Mouse (Mus musculus) cerebral cortex, adult 2 months (tissue): Measurements from ENCODE around the gene Pdss2.

Experiments
- WGBS: fragments of 180-500 bp; shearing (Covaris S2); methylation state at CpG from one replicate; pipeline ENCODE4 v1.1.7; 2018; 5-methylcytosine and 5-hydroxymethylcytosine counted together

The Pdss2 gene

DNA sequence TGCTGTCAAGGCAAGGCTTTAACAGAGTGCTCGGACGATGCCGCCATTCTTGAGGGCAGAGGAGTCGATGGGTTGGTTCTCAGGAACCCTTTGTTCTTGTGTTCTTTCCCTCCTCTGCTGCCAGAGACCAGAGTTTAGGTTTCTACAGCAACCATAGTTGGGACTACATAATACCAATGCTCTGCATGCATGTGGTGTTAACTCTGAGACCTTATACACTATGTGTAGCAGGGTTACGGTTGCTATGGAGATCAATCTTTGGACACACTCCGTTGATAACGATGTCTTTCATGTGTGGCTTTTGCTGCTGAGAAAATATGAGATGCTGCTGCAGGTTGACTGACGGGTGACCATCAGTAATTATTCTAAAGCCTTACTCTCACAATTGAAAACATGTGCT is 20.9 kb downstream of the Pdss2 start:
- WGBS = 79% methylated on average over 8 of the region's 8 CpGs

DNA sequence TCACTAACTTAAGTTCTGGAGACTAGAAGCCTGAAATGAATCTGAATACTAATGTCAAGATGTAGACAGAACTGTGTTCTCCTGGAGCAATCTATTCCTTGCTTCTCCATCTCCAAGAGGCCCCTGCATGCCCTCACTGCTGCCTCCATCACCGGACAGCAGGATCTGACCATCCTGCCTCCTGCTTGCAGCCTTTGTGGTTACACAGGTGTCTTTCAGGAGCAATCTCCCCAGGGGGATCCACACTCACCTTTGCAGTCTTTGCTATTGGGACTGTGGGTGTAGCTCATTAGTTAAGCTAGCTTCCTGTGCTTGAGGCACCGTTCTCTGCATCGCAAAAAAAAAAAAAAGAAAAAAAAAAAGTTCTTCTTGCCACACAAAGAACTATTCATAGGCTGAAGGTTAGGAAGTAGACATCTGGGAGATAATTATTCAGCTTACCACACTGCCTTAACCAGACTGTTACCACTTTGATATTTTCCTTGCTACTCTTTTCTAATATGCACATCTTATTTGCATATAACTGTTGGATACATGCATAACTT is 23.0 kb downstream of the Pdss2 start:
- WGBS = 45% methylated on average over 3 of the region's 3 CpGs

DNA sequence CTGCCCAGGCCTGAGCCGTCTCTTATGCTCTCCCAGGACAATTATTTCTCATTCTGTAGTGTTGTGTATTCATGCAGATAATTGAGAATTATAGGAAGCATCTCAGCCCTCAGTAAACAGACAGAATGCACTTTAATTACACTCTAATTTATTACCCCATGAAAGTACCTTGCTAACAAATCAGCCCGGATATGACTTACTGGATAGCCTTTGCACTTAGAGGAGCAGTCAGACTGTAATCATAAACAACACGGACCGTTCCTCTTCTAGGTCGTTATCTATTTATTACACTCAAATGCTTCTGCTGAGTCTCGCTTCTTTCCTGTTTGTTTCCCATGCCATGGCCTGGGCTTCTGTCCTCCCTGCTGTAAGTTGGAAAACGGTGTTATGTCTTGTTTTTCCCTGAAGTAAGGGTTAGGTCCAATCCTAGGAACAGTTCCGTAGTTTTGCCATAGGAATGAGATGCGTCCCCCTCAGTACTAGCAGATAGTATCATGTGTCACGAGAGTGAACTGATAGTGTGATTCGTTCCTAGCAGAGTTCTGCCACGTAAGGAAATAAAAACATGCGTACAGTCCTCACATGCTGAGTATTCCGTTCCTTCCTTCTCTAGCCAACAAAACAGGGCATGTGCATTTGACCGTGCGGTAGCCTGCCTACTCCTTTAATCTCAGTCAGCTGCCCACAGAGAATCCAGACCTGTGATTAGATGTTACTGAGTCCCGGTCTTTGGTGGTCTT is 24.3 kb downstream of the Pdss2 start:
- 79% methylated on average over 17 of the region's 17 CpGs for WGBS

DNA sequence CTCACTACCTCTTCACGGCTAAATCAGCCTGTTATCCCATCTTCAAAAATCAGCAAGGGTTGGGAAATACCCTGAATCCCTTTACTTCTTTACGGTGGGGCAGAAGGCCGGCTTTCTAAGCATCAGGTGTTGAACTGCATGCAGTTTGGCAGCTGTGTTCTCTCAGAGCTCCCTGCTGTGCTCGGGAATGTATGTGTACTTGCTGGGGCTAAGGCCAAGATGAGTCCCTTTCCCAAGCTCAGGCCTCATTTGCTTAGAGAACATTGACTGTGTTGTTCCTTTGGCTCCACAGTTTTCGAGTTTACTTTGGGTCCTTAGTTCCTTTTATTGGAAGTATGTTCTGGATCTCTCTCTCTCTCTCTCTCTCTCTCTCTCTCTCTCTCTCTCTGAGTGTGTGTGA is 26.7 kb downstream of the Pdss2 start:
- 37% methylated on average over 5 of the region's 5 CpGs for WGBS

DNA sequence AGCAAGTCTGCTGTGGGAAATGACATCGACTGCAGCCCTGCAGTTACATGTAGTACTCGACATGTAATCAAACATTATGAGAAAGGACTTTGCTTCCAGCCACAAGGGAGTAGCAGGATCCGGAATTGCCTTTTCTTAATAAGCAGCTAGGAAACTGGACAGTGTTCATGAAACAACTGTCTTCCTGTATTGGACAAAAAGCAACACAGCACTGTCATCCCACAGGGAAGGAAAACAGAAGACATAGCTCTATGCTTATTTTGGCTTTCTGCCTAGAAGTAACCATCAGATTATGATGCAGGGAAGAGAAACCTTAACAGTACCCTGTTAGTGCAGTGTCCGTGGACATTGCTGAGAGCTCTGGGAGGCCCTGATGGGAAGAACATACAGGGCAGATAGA is 31.0 kb downstream of the Pdss2 start:
- 67% methylated on average over 4 of the region's 4 CpGs for WGBS

DNA sequence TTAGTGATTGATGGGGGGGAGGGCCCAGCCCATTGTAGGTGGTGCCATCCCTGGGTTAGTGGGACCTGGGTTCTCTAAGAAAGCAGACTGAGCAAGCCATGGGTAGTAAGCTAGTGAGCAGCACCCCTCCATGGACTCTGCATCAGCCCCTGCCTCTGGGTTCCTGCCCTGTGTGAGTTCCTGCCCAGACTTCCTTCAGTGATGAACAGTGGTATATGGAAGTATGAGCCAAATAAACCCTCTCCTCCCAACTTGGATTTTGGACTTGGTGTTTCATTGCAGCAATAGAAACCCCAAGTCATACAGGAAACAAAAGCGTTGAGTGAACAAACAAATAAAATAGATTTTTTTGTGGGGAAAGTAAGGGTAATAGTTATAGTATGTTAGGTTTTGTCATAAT is 35.7 kb downstream of the Pdss2 start:
- WGBS = no CpG with 5 or more reads among the region's 1 CpGs

DNA sequence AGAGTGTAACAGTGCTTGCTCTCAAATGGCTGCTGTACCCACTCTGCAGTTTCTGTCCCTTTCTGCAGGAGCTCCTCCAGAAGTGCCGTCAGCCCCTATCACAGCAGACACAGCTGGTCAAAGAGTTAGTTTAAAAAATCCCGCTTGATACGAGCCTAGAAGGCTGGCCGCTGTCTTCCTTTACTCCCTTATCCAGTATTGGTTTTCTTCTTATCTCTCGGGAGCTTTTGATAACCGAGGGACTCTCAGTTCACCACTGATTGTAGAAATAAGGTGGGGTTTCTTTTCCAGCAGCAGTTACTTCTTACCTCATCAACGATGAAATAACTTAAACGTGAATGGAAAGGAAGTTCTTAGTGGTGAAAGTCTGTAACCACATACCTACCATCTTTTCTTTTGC is 36.2 kb downstream of the Pdss2 start:
- 95% methylated on average over 8 of the region's 8 CpGs for WGBS

DNA sequence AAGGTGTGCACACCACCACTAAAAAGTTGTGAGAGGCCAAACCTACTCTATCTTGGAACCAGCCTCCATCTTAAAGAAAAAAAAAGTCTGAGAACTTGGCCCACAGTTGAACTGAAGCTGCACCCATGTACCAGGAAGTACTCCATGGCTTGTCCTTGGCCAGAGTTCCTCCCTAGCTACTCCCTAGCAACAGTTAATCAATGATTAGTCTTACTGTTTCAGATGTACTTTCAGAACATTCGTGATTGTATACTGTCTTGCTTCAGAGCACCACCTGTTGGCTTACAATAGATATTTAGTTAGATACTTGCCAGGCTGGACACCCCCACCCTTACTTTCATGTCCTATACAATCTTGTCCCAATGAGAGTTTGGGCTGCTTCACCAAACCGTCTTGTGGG is 50.0 kb downstream of the Pdss2 start:
- WGBS = 77% methylated on average over 2 of the region's 2 CpGs

DNA sequence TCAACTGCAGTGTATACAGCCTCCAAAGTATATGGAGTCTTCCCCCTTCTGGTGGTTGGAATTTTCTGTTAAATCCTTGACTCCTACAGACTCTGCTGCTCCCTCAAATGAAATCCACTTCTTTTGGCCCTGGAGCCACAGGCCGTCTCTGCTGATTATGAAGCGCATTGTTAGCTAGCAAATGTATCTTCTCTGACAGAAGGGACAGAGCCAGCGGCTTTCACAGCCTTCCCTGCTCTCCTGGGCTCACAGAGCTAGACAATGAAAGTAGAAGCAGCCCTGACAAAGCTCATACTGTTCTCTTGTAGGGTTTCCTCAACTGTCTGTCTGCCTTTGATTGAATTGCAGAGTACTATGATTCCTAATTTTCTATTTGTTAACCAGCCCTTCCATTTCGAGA is 51.1 kb downstream of the Pdss2 start:
- 71% methylated on average over 4 of the region's 4 CpGs for WGBS

DNA sequence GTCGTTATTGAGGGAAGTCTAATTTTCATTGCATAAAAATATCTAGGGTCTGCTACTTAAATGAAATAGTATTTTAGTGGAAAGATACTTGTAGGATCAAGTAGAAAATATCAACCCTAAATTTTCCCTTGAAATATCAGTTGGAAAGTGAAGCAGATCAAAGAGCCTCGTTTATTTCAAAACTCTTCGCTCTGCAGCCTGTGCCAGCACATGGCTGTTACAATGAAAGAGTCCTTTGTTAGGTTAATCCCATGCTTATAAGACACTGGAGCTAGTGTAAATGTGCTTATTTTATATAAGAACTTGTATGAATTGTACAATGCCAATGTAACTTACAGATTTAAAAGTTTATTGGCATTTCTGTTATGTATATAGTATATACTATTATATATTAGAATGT is 51.8 kb downstream of the Pdss2 start:
- 57% methylated on average over 3 of the region's 3 CpGs for WGBS

DNA sequence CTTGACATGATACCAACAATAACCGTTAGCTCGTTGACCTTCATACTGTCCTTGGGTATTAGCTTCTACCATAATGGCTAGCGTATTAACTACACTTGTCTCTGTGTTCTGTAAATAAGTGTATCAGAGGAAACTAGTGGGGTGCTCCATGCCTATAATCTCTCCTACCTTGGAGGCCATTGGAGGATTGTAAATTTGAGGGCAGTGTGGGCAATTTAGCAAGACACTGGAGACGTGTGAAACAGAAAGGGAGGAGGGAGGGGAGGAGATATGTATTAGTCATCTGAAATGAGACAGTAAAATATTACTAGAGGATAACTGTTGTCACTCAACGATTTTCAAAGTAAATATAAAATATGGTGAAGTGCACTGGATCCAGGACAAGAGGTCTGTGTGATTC is 54.2 kb downstream of the Pdss2 start:
- WGBS = 77% methylated on average over 5 of the region's 5 CpGs

DNA sequence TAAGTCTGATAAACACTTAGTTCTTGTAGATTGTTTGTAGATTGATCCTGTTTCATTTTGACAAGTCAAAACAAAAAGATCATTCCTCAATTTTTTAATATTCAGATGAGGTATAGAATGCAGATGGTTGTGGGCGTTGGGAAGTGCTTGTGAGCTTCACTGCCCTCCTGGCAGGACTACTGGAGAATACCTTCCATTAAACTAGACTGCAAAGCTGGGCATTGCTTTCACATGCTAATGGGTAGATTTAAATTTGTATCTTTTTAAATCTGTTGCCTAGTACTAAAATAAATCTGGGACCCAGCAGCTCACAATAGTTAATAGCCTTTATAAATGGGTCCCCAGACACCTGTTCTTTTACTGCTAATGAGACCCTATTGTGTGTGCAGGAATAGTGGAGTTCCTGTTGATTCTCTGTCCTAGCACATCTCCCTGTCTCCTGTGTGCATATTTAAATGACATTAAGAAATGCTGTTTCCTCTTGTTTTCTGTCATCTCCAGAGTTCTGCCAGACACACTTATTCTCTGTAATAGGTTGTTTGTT is 54.9 kb downstream of the Pdss2 start:
- 39% methylated on average over 1 of the region's 1 CpGs for WGBS

DNA sequence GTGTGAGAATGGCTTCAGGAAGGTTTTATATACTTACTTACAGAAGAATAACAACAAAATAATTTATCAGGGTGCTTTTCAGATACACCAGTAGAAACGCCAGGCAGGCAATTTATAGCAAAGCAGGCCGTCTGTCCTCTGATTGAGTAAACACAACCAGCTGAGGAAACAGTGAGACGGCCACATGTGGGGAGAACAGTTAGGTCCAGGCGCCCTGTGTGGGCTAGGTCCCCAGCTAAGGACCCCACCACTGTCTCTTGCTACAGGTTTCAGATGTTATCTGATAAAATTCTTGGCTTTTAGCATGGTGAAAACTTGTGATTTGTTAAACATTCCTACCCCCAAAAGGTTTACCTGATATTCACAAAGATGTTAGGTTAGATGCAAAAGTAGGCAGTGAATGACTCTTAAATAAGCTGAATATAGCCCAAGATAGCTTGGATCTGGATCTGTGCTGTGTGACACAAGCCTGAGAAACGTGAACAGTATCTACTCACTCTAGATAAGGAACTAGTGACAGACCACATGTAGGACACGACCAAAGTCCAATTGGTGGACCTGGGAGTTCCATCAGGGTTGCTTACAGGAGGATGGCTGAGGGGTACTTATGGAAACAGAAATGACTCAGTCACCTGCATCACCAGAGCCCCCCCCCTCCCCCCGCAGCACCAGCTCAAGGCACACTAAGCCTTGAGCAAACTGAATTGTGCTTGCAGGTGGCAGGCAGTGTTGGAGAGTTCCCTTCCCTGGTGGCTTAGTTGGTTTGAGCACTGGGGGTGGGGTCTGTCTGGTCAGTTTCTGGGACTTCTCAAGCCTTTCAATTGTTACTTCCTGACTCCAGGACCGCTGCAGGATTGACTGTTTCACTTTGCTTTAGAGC is 56.2 kb downstream of the Pdss2 start:
- WGBS = 69% methylated on average over 8 of the region's 8 CpGs

DNA sequence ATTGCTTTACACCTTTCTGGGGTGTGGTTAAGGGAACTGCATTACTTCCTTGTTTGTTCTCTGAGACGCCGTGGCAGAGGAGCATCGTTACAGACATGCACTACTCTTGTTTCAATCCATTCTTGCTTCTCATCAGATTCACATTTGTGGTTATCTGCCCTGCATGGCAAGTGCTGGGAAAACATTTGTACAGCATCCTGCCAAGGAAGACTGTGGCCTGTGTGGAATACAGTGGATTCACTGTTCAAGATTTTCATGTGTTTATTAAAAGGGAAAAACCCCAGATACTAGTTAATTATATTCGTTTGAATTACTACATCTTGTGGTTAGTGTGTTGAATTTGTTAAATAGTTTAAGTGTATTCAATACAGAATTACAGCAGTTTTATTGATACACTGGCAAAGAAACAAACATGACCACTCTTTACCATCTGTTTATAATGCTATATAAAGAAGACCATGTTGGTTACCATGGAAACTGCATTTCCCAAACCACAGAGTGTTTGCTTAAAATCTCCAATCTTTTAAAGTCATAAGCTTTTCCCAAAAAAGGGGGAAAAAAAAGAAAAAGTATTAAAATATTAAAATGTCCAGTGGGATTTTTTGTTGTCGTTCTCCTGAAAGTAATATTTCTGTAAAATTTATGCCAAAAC is 58.5 kb downstream of the Pdss2 start:
- WGBS = 27% methylated on average over 5 of the region's 5 CpGs

DNA sequence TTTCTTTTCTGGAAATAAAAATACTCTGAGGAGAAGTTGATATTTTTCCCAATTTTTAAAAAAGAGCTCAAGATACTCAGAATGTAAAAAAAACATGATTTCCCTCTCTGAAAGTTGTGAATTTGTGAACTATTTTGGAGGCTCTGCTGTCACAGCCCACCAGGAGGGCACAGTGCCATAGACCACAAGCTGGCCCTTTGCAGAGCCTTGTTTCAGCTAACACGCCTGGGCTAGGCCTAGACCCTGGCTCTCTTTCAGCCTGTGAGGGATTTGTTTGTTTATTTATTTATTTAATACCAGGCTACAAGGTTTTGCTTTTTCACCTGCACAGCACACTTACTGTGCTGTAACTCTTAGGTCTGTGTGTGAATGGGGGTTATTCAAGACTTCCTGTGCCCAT is 64.3 kb downstream of the Pdss2 start:
- 38% methylated on average over 1 of the region's 1 CpGs for WGBS

DNA sequence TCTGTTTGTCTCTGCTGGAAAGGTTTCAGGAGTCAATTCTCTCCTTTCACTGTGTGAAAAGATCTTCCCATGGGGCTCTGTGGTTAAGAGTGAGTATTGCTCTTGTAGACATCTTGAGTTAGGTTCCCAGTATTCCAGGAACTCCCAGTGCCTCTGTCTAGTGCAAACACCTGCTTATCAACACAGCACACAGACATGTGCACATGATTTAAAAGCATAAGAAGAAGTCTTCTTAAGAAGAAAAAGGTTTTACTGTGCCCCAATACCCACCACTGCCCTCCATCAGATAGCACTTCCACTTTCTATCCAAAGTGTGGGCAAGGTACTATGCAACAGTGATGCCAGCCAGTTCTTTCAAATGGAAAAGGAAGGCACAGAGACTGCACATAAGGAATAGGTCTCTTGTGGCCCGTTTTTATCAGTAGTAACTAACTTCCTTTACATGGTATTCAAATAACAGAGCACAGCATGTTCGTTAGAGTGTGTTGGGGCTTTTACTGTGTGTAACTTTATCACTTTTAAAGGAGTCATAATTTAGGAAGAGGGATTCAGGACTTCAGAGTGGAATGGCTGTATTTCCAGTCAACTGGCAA is 69.4 kb downstream of the Pdss2 start:
- WGBS = 70% methylated on average over 2 of the region's 2 CpGs

DNA sequence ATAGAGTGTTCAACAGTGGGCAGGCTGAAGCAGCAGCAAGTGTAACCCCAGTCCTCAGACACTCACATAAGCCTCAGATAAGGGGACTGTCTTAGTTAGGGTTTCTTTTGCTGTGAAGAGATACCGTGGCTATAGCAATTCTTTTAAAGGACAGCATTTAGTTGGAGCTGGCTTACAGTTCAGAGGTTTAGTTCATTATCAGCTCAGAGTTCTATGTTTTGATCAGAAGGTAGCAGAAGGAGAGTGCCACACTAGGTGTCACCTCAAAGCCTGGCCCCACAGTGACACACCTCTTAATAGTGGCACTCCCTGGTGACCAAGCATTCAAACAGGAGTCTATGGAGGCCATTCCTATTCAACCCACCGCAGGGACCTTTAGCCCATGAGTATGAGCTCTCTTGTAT is 70.0 kb downstream of the Pdss2 start:
- 94% methylated on average over 2 of the region's 2 CpGs for WGBS

DNA sequence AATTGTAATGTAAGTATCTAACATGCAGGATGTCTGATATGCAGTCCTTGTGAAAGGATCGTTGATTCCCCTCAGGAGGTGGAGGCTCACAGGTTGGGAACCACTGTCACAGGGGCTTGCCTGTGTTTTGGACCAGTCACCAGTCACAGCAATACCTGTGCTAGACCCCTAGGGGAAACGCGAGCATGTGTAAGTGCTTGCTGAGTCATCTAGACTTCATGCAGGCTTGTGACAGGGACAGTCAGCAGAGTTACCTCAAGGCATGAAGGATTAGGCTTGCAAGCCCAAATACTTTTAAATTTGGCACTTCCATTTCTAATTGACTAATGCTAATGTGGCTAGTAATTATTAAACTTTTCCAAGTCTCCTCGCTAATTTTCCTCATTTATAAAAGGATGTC is 71.2 kb downstream of the Pdss2 start:
- WGBS = 81% methylated on average over 4 of the region's 4 CpGs

DNA sequence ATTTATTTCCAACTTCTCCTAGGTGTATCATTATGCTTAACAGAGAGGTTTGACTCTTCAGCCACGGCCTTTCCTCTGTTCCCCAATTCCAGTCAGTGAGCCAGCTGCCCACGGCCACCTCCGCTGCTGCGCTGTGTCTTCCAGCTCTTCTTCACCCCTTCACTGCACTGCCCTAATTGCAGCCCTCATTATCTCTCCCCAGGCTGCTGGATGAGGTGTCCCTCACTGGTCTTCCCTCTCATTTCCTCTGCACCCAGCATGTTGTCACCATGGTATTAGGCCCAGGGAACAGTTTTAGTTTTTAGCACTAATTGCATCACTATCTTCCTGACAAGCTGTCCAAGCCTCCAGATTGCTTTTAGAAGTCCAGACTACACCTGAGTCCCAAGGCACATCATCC is 73.0 kb downstream of the Pdss2 start:
- 91% methylated on average over 4 of the region's 4 CpGs for WGBS

DNA sequence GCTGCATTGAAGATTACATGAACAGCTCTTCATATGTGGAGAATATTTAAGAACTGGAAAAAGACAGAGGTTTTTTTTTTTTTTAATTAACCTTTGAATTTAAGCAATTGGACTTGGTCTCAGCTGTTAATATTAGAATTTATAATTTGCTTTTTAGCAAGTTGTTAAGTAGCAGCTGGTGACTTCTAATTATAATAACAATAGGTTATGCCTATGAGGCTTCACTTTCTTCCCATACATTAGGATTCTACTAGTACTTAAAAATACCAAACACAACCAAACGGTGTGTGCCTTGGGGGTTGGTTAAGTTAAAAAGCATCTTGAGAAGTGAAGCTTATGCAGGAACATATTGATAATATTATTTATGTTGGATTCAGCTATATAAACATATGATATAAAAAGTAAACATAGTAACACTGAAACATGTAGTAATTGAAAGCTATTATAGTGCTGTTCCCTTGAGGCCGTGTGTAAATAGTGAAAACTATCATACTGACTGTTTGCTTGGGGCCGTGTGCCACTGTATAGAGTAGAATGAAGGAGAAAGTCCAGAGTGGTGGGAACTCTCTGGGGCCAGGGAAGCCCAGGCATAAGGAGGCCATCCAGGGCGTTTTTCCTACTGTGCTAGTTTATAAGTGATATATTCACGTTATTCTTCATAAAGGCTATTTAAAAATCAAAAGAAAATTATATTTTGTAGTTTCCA is 87.0 kb downstream of the Pdss2 start:
- 89% methylated on average over 5 of the region's 5 CpGs for WGBS

DNA sequence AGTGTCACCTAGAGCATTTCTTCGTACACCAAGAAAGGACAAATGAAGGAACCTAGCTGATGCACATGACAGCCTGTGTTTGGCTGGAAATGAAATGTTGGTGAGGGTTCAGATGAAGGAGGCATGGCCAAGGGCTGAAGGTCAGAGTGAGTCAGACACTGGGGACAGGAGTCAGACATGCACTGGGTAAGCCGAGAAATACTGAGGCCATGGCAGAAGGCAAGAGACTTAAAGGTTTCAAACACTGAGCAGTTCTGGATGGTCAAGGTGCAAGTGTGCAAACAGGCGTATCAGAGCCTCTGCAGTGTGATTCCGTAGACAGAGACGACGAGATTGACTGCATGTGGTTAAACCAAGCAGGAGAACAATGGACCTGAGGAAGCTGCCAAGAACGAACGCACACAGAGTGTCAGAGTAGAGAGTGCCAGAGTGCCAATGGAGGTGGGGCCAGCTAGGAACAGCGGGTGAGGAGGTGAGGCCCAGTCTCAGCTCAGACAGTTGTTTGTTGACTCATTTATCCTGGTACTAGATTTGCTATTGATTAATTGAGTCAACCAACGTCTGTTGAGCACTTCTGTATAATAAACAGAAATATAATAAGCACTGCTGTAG is 89.6 kb downstream of the Pdss2 start:
- WGBS = 58% methylated on average over 10 of the region's 10 CpGs
